Mouse (Mus musculus) heart, postnatal 0 days (tissue): Measurements from ENCODE around the gene Olfr1340.

Experiments
- CTCF ChIP-seq: IDR thresholded peaks from 2 replicates; pipeline ENCODE4 v1.5.1; 2016; ENCODE audit warnings: antibody characterized with exemption, control low read depth, low read depth
- EP300 ChIP-seq: IDR thresholded peaks from 2 replicates; pipeline ENCODE4 v1.6.1; 2016; ENCODE audit warnings: antibody characterized with exemption, low read depth

- TF ChIP-seq CTCF (no peak), EP300 (no peak)
Measured at GRCm38 (mm10) chr4:118711656-118712055, 8.3 kb upstream of the Olfr1340 start.
